Mouse (Mus musculus) right cerebral cortex, postnatal 14 days (tissue): ENCODE results near the gene Phf14.

ENCODE experiments used
- DNase-seq: peaks from one replicate; pipeline ENCODE4 v3.0.0; 2022

The Phf14 gene

DNA sequence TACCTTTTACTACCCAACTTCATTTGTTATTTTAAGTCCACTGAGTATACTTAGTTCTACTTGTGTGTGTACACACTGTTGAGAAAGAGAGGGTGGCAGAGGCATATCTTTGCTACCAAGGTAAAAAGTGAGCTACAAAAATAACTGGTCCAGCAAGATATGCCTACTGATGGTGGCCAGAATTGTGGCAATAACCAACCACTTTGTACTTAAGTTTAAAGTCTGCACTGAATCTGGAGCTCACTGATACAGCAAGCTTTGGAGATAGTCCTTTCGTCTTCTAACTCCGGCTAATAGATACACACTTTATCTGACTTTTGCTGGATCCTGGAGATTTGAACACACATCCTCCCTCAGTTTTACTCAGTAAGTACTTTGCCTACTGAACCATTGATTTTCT lies 115.8 kb downstream of the Phf14 start:
- no peak for DNase-seq

DNA sequence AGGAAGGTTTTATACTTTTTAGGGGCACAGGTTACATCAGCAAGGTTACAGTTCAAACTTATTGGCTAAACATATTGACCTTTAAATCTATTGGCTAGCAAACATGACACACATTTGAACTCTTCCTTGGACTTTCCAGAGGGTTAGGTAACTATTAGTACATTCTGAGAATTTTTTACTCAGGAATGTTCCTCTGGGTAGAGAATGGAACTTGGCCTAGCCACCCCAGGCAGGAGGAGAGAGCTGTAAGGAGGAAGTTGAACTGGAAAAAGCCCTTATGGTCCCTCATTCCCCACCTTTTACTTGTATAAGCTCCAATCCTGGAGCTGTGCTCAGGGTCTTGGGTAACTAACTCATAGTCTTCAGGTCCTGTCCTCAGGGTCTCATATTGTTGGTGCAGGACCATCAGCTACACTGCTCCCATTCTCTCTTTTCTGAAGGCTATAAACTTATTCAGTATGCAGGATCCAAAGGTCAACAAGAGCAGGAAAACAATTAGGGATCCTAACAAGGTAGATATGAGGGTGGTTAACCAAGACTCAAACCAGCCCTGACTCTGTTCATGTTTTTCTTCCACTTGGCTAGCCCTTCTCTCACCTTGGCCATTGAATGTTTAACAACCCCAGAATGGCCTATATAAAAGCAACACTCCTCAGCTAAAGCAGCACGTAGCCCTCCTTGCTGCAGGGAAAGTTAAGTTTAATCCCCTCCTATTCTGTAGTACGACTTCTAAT lies 119.4 kb downstream of the Phf14 start:
- DNase-seq, result no peak

DNA sequence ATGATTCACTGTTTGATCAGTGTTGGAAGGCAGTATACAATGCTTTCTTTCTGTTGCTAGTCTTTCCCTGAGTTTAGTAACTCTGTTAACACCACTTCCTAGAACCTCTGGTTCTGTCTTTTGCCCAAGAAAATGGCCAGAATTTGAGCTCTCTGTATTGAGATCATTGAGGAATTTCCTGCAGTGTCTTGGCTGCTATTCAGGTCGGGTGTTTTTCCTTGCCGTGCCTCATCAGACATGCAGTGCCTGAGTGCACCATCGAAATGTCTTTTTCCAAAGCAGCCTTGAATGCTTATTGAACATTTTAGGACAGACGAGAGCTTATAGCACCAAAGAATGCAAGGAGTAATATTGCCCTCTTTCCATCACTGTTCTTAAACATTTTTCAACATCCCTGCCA lies 127.0 kb downstream of the Phf14 start:
- DNase-seq, result no peak

DNA sequence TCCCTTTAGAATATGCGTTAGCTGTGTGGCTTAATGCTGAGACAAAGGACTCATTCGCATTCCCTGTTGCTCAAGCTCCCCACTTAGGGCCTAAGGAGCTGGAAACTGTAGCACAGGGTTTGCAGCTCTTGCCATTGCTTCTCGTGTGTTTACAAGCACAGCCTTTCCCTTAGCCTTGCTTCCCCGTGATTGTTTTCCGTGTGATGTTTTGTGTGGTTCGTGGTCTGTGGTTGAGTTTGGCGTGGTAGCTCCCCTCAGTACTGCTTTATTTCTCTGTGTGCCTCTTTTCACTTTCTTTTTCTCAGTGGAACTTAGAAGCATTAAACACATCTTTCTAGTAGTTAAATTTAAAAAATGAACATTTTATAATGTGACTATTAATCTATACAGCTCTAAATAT lies 130.7 kb downstream of the Phf14 start:
- DNase-seq, result no peak

DNA sequence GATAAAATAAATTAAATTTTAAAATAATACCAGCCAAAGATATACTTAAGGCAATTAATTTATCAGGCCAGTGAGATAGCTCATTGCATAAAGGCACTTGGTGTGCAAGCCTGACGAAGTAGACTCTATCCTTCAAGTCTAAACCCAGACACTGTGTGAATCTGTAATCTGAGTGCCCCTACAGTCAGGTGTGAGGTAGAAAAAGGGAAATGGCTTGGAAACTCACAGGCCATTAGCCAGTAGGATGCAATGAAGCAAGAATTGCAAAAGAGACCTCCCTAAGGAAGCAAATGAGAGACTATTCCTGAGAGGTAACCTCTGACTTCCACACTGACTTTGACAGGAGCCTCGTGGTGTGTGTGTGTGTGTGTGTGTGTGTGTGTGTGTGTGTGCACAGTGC lies 145.3 kb downstream of the Phf14 start:
- DNase-seq, result no peak

DNA sequence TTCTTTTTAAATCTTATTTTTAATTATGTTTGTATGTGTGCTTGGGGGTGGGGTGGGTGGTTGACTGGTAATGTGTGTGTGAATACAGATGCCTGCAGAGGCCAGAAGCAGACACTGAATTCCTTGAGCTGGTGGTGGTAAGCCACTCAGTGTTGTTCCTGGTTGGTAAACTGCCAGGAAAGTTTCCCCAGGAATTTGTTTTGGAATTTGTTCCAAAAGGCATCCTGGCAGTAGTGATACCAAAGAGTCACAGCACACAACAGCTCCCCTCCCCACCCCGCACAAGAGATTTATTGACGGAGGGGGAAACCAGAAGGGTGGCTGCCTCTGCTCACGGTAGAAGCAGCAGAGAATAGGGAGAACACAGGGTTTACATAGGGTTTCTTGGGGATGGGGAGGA lies 146.5 kb downstream of the Phf14 start:
- DNase-seq, result no peak

DNA sequence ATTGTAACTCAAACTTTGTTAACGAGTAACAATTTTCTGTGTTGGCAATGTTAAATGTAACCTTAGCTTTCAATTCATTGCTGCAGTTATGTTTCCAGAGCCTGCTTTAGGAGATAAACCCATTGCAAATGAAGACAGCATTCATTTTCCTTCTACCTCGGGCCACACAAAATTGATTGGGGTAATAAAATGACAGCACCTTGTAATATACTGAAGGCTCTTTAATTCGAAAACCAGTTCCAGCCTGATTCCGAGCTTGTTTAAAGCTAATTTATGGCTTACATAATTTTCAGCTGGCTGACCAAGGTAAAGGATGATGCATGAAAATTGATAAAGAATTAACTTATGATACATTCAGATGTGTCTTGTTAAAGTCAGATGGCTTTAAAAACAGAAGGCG lies 151.1 kb downstream of the Phf14 start:
- DNase-seq, result no peak

DNA sequence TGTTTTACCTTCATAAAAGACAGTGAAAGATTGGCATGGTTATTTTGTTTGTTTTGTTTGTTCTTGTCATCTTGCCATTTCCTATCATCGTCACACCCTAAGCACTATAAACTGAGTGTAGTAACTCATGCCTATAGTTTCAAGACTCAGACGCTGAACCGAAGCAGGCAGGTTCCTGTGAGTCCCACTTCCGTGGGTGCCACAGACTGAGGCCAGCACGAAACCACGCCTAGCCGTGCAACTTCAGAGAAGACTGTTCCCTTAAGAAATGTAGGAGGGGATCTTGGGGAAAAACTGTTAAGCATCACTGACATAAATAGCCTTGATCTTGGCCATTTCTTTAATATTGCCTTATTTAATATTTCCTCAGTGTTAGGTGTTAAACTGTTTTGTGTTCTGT lies 152.4 kb downstream of the Phf14 start:
- DNase-seq, result no peak

DNA sequence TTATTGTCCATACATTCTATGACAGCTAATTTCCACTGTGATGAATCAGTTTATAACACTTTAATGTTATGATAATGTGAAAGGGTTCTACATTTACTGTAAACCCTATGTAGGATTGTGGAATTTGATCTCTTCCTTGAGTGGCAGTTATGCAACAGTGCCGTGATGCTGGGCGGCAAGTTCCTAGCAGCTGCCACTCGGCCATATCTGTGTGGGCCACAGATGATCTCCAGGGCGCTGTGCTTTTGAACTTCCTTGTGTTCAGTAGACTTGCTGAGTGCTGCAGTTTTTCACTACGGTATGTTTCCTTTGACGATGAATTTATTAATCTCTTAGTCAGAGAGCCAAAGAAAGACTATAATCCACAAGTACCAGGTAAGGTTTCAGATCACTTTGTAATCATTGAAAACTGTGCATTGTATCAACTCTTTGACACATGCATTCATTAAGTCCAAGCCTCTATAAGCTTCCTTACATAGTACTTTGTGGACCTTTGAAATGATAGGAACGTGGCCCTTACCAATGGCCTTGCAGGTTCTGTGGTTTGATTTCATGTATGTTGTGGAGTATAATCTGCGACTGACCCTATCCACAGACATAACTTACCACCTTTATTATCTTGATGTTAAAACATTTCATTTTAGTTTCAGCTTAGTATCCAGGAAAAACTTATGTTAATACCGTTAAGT lies 153.0 kb downstream of the Phf14 start:
- DNase-seq, result no peak

DNA sequence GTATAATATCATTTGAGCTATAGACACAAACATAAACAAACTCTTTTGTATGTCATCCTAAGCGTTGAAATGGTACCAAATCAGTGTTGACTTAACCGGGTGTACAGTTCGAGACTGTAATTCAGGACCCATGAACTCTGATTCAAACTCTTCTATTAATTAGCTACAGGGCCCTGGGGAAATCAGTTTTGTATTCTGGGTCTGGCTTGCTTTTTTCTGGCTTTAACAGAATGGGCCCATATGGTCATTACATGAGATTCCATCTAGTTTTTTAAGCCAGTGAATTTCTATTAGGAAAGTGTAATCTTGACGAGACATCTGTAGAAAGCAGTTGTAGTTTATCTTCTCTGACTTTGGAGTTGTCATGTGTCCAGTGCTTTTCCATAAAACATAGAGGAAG lies 160.3 kb downstream of the Phf14 start:
- no peak for DNase-seq

DNA sequence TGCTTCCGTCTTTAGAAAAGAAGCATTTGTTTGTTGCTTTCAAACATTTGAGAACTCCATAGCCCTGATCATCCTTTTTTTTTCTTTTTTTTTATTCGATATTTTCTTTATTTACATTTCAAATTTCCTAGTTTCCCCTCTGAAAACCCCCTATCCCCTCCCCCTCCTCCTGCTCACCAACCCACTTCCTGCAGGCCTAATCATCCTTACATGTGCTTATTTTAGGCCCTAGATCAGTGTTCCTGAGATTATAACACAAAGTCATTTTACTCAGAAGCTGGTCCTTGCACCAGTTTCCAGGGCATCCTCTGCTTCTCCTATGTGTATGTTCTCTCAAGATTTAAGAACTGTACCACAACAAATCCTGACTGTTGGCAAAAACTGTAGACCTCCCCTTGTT lies 161.7 kb downstream of the Phf14 start:
- no peak for DNase-seq

DNA sequence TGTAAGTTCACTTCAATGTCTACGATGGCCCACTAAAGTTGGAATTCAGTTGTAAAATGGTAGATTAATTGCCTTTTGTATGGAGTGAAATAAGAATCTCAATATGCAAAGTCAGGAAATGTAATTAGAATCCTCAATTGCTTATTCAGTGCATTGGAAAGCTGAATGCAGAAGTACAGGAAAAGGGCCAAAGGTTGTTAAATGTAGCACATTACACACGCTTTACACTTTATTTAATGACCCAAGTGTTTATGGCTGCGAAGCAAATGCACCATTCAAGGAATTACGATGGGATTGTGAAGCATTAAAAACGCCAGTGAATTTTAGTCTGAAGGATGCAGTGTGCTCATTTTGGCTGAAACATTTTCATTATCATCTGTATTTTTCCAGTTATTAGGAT lies 167.0 kb downstream of the Phf14 start:
- DNase-seq, result no peak

DNA sequence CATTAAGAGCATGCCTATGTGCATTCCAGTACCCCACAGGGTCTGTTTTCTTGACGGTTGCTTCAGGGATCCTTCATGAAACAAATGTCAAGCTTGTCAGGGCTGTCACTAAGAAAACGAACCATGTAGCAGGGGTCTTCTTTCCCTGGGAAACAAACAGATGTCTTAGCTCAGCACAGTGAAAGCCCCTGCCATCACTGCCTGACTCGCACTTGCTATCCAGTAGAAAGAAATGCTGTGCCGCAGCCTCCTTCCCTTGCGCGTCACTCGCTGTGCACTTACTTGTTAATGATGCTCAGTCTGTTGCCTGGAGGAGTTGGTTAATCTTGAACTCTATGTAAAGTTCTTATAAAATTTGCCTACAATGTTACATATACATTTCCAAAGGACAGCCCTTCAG lies 169.7 kb downstream of the Phf14 start:
- no peak for DNase-seq

DNA sequence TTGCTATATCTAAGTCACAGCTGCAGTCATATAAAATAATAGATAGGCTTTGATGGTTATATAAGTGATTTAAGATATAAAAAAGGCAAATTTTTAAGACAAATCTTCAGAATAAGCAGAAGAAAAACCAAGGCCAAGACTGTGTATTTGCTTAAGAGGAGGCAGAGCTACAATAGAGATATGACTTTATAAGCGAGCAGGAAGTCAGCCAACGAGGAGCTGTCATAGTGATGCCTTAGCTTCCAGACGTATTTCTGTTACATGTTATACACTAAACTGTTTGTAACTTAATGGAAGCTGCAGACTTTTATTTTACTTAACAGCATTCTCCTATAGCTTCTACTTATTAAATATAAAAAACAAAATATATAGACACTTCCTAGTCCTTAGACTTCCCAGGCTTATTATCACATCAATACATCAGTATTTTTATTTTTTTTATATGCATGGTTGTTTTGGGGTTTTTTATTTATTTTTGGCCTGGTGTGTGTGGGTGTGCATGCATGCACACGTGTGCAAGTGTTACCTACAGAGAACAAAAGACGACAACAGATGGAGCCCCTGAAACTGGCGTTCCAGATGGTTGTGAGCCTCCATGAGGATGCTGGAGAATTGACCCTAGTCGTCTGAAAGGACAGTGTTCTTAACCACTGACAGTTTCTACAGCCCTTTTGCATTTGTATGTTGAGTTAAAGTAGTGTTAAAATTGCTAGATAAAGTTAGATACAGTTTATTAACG lies 170.4 kb downstream of the Phf14 start:
- DNase-seq, result no peak

DNA sequence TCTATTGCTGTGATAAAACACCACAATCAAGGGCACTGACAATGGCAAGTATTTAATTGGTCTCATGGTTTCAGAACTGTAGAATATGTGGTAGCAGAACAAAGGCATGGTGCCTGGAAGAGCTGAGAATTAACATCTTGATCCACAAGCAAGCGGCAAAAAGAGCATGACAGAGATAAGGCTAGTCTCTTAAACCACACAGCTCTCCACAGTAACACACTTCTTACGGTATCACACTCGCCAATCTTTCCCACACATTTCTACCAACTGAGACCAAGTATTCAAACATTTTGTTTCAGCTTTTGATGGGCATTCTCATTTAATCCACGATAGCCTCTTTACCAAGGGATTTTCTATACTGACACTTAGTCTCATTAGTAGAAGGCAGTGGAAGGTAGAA lies 171.7 kb downstream of the Phf14 start:
- no peak for DNase-seq

DNA sequence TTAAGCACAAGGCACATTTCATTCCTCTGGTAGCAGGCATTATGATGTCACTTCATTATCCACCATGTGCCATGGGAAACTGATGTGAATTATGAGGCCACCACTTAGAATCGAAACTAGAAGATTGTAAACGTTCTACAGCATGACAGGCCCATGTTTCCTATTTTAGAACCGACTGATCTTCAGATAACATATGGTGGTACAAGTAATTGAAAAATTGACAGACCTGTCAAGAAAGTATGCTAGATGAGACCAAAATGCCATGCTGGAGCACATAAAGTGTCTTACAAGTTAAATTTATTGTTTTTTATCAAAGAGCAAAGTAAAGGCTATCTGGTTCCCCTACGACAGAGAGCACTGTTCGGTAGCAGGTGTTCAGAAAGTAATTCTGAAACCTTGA lies 172.8 kb downstream of the Phf14 start:
- DNase-seq, result no peak

DNA sequence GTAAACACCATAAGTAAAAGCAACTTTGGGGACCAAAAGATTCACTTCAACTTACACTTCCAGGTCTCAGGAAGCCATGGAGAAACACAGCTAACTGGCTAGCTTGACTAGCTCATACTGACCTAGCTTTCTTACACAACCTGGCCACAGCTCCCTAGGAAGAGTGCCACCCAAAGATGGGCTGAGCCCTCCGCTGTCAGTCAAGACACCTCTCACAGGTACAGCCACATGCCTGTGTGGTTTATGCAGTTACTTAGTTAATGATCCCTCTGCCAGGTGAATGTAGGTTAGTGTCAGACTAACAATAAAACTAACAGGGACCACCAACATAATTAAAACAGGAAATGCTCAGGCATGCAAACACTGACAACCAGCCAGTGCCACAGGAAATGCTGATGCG lies 174.1 kb downstream of the Phf14 start:
- no peak for DNase-seq

DNA sequence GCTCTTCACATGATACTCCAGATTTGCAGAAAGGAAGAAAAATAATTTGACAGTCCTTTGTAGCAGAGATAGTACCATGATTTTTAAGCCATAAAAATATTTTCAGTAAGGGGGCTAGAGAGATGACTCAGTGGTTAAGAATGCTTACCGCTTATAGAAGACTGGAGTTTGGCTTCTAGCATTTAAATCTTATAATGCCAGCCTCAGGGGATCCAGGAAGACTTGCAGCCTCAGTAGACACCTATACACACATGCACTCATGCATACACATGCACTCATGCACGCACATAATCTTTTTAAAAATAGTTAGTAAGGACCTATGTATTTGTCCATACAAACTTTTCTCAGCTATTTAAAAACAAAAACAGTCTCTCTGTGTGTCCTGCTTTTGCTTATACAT lies 174.5 kb downstream of the Phf14 start:
- no peak for DNase-seq

DNA sequence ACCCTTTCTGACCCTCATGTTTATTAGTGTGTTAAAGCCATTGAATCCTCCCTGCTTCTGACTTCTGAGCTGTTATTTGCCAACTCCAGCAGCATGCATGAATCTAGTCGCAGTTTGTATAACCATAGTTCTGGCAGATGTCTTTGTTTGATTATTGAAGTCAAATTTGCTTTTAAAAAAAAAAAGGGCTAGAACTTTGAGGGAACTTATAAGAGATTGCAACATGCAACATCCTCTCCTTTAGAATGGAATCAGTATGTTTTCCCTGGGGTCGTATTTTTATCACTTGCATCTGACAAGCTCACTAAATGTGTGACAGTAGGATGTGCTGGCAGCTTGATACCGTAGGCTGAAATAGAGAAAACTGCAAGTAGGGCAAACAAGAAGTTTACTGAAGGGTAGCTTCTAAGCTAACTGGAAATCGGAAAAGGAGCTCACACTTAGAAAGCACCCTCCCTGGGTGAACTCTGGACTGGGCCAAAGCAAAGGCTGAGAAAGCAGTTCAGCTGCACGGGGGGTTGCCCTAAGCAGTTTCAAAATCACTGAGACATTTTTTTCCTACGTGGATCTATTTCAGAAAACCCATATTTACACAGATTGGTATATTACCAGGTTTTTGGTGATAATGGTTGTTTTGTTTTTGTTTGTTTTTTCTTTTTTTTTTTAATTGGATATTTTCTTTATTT lies 175.1 kb downstream of the Phf14 start:
- no peak for DNase-seq

DNA sequence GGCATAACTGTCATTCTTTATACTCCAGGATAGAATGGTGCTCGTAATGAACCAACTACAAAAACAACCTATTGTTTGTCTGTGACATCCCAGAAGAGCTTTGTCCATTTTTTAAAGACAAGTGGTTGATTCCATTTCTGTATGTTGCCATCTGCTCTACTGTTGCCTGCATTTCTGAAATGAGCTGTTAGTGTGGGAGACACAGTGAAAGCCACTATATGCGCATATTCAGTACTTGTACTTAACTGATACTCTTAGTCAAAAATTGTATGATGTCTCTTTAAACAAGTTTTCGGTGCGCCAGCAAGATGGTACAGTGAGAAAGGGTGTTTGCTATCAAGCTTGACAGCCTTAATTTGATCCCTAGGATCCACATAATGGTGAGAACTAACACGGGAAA lies 177.1 kb downstream of the Phf14 start:
- no peak for DNase-seq

DNA sequence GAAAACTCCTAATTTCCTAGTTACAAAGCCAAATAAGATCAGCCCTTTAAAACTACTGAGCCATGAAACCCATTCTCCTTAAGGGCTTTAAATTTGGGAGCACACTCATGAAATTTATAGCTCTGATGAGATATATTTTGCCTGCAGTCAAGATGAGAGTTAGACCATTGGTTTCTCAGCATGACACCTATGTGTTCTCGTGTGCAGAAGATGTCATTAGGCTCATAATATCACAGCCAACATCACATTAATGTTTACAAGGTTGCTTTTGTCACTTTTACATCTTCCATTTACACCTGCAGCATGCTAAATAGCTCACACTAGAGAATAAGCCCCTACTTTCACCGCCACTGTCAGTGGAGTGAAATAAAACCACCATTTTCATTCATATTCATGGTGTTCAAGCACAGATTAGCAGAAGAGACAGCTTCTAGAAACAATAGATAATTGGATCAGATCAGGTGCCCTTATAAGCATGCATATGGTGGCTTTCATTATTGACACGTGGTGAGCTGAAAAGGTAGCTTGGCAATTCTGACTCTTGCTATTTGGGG lies 181.9 kb downstream of the Phf14 start:
- no peak for DNase-seq

DNA sequence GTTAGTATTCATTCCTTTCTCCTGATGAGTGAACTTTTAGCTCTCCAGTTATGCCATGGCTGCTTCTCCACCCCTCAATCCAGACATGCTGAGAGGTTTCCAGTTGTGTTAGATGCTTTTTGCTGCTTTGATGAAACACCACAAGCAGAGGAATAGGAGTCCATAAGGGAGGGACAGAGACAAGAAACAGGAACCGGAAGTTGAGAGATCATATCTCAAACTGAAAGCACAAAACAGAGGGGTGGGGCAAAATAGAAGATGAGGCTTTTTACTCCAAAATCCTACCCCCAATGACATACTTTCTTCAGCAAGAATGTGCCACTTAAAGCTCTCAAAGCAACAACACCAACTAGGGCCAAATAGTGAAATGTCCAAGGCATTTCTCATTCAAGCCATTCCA lies 188.1 kb downstream of the Phf14 start:
- DNase-seq, result no peak

DNA sequence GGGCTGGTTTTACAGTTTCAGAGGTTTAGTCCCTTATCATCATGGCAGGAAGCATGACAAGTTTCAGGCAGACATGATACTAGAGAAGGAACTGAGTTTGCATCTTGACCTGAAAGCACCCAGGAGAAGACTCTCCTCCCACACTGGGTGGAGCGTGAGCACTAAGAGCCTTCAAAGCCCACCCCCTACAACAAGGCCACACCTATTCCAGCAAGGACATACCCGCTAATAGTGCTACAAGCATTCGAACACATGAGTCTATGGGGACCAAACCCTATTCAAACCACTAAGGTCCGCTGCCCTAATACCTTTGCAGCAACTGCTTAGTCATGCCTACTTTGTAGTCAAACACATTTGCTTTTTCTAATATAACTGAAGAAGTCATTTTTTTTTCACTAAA lies 189.5 kb downstream of the Phf14 start:
- DNase-seq, result no peak
